Mouse (Mus musculus) embryo, embryonic 9.5 days (tissue): ENCODE measurements around the gene Ptx3.
"Not testable (repeated sequence)": the region's sequence is repeated elsewhere in the genome, so short reads cannot be mapped to it uniquely, and the experiment has no call there.

Source experiments
- DNase-seq: peaks from one replicate; pipeline ENCODE4 v3.0.0-alpha.2; 2017; ENCODE audit errors: extremely low spot score

The Ptx3 gene

GRCm38 (mm10) chr3:66219655-66220191 is at the start of gene Ptx3:
TSS of gene Ptx3 (plus strand) at chr3:66219910.
- peak; percentile 66 for DNase-seq

DNA sequence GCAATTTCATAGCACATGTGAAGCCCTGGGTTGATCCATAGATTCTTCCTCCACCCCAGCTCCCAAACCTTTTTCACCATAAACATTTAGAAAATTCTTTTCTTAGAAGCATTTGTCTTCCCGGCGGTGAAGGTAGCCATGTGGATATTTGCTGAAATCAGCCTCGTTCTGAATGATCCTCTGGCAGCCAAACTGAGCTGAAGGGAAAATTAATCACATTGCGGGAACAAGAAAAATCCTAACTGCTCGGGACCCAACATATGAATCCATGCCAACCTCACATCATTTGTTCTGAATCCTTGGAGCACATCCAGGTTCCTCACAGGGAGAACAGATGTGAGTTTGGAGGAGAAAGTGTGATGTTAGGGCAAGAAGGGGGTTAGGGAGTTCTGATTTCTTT is 46.8 kb upstream of the Ptx3 start:
- DNase-seq: no peak

DNA sequence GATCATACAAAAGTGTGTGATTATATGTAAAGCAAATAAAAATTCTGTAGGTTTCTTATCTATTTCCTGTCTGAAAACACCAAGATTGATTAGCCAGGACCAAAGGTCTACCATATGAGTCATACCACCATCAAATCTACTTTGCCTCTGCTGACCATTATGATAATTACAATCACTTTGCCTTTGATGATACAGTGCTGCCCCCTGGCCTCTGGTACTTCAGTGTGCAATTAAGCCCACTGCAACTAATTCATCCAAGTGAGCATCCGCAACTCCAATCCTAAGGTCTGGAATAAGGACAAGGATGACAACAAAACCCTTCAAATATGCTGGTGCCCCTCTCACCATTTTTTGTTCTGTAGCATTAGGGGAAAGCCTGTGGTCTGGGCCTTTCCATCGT is 40.1 kb upstream of the Ptx3 start:
- no peak for DNase-seq

GRCm38 (mm10) chr3:66193910-66194562 is 25.7 kb upstream of the Ptx3 start:
- DNase-seq: no peak

DNA sequence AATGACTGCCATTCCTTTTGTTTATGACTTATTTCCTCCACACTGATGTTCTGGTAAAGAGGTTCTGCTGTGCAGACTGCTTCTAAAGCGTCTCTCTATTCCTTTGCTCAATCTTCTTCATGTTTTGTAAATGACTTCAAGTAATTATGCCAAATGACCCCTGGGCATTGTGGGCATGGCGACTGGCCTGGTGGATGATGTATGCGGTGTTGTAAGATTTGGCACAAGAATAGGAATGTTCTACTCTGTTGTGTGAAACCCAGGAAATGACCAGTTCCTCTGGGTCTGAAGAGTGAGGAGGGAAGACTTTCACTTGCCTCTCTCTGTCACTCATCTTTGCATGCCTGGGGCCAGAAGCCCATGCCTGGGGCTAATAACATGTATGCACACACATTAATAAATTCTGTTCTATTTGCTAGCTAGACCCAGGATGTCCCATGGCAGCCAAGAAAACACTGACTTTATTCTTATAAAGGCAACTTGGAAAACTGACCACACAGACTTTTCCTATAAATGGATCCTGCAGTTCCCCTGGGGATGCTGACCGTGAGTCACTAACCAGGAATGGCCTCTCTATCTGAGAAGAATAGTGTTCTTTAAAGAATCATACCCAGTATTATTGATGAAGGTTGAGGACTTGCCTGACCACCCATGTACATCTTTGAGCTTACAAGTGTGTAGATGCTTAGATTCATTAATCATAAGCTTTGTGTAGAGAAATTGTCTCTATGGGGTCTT is 10.7 kb upstream of the Ptx3 start:
- no peak for DNase-seq

DNA sequence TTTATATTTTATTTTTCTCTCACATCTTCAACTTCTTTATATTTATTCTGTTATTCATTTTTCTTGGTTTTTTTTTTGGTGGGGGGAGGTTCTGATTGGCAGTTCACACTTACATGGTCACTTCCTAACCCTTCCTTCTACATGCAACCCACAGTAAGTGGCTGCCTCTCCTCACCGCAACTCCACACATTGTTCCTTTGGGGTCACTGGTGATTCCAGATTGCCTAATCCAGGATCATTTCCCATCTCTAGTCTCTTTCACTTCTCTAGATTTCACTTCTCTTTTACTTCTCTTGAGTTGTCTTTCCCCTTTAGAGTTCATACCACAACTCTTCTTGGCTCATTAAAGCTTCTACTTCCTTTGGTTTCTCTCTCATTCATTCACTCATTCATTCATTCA is 6.2 kb upstream of the Ptx3 start:
- no peak for DNase-seq

GRCm38 (mm10) chr3:66215759-66216158 is 4.0 kb upstream of the Ptx3 start:
- DNase-seq: peak; percentile 9

GRCm38 (mm10) chr3:66220554-66221242 is 988 bp downstream of the Ptx3 start:
- DNase-seq: peak; percentile 66

DNA sequence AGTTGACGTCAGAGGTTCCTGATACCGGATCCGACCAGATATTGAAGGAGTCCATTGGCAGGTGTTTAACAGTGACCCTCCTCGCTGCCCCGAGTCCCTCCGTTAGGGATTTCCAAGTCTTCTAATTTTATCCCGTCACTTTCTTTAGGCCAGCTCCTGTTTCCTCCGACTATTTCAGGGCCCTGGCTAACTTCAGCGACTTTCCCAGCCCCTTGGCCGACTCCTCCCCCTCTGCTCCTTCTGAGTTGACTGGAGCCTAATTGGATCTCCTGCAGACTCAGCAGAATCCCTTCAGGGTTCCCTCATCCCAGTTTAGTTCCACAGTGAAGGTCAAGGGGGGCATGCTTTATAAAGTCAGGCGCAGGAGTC is 1.5 kb downstream of the Ptx3 start:
- peak; percentile 68 for DNase-seq

- DNase-seq: no peak
Observed at GRCm38 (mm10) chr3:66224931-66225537, 5.3 kb downstream of the Ptx3 start.

GRCm38 (mm10) chr3:66236234-66236871 is 16.6 kb downstream of the Ptx3 start:
- not testable (repeated sequence) for DNase-seq

GRCm38 (mm10) chr3:66240476-66240875 is 20.8 kb downstream of the Ptx3 start:
- no peak for DNase-seq

DNA sequence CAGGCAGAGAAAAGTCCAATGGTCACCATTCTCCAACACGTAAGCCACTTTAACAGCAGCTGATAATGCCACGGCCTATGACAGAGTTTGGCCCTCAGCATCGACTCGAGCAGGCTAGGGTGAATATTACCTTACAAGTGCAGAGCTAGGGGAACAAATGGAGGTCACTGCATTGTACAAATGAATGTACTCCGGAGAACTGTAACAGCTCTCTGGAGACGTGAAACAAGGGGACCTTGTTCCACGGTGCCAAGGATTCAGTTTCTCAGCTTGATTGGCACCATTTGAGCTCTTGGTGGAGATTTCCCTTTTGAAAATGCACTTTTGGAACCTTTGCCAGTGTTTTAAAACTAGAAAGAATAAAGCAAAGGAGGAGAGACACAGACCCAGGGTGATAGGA is 32.1 kb downstream of the Ptx3 start:
- no peak for DNase-seq

DNA sequence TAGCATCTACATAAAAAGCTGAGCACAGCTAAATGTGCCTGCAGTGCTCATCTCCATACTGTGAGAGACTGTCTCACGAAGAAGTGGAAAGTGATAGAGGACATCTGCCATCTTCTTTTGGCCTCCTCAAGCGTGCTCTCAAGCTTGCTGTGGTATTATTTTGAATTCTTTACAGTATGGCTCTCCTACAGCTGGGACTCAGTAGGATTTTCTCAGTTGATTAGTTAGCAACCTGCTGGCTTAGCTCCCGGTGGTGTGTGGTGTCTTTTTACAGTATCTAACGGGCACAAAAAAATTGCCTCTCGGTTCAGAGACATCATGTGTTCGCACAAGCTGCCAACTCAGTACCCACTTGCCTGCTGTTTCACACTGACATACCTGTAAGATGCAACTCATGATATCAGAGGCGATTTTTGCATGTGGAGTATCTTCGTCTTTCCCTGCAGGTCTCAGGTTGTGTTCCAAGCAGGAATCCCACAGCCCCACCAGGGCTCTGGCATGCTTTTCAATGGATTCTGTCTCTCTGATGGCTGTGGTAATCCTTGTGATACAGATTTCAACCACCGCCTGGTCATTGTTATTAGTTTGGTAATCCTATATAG is 34.9 kb downstream of the Ptx3 start:
- DNase-seq: no peak

DNA sequence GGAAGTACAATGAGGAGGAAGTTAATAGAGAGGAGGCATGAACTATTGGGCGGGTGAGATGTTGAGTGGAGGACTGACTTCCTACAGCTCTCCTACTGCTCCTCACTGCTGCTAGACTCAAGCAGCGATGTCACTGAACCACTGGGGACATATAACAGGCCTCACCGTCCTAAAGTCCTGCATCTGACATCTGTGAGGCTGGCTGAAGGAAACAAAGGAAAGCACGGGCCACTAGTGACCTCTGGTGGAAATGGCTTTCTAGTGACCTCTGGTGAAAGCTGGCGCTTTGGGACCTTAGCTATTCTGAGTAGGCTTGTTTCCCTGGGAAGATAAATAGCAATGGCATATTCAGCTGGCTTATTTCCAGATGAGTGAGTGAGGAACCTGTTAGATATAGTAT is 42.6 kb downstream of the Ptx3 start:
- peak; percentile 49 for DNase-seq

GRCm38 (mm10) chr3:66263270-66263669 is 43.6 kb downstream of the Ptx3 start:
- no peak for DNase-seq
